Mouse (Mus musculus) layer of hippocampus, postnatal 25 days (tissue): ENCODE data around the gene Hcrt. TPM values are rescaled to one million over a fixed set of nuclear protein-coding genes. Genes with fewer than 3 reads are reported as not detected.
A peak's percentile ranks its signal among the peaks of the same experiment; 100 is the strongest.

ENCODE experiments used
- DNase-seq, 2 experiments: peaks; one replicate each; pipeline ENCODE4 v3.0.0; 2022; ENCODE audit warnings: mixed read lengths in 2 of 2, low spot score in 1 of 2; ENCODE audit errors: extremely low spot score in 1 of 2
- total RNA-seq, 2 experiments: library from RNA; stranded (reverse); gene quantifications; 2 replicates each; pipeline ENCODE4 v1.2.3; 2021

The Hcrt gene
- total RNA-seq, 2 experiments from 2014 or later = not detected

DNA sequence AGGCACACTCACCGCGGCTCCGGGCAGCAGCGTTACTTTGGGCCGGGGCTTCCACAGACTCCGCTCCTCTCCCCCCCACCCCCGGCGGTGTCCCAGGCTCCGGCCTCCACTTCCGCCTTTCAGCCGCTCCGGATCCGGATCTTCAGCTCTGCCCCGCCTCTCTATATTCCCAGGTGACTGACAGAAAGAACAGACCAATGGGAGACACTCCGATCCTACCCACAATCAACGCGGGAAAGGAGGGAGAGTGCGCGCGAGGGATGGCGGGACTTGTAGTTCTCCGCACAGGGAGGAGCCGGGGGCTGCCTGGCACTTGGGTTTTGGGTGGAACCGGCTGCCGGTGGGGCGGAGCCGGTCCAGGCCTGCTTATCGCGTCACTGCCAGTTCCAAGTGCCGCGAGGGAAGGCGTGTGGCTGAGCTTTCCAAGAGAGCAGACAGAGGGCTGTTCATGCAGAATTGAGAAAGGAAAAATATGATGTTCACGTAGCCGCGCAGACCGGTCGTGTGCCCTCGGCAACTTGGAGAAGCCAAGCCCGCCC, 24.6 kb downstream of the Hcrt start, which contains the start of gene Rab5c:
Rab5c (minus strand) TSS at position 150 of the 539 bp plus-strand sequence.
- peak; percentile 90 to 93 for DNase-seq

DNA sequence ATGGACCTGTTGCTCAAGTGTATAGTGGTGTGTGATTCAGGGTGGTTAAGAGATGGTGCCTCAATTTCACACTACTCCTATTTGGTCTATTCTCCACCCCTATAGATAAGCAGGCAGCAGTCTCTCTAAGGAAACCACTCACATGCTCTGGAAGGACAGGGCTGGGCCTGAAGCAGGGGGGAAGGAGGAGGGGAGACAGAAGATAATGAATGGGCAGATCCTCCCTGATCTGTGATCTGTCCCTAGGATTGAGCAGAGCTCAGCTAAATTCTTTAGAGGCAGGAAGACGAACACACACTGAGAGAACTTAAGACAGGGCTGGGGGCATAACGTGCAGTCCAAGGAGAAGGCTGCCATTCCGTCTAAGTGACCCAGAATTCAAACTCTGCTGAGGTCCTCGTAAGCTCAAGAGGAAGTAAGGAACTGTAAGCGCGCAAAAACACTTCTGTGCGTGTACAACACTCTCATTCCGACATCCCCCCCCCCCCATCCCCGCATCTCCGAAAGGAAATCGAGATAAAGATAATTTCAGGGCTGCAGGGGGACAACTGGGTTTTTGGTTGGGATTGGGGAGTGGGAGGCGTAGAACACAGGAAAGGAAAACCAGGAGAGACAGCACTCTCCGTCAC, 25.5 kb downstream of the Hcrt start:
- DNase-seq = no peak

DNA sequence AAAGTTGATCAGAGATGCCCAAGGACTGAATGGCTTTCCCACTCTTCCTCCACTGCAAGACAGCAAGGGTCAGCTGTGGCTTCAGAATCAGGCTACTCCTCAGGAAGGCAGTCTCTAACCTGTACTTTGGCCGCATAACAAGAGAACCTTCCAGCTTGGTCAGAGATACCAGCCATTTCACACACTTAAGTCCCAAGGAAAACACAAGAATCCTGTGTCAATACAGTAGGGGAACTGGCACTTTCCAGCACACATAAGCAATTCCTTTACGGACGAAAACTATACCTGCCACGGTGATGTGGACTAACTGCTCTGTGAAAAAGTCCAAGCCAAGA, 26.0 kb downstream of the Hcrt start:
- DNase-seq = no peak

DNA sequence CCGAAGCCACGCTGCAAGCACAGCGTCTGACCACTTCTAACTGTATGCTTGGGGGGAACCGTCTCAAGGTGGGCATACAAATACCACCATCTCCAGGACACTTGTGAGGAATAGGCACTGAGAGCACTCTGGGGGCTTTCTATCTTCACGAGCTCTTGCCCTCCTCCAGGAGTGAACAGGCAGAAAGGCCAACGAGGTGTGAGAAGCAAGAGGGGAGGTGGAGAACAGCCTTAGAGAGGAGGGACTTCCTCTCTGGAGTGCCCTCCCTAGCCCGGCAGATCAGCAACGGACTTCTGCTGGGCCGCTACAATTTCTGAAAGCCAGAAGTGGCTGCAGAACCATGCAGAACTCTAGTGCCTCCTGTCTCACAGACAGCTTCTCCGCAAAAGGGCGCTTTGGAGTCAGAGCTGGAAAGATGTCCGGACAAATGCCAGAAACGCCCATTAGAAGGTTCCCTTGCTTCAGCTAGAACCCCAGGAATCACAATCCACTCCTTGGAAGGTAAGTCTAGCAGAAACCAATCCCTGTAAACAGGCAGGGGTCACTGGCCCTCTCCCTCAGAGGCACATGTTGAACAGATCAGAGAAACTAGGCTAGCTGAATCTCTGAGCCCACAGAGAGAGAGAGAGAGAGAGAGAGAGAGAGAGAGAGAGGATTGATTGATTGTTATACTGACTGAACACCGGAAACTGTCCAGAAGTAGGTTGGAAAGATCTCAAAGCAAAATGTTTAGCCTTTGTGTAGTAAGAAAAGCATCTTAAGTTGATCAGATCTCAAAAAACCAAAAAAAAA, 26.6 kb downstream of the Hcrt start:
- DNase-seq = no peak

DNA sequence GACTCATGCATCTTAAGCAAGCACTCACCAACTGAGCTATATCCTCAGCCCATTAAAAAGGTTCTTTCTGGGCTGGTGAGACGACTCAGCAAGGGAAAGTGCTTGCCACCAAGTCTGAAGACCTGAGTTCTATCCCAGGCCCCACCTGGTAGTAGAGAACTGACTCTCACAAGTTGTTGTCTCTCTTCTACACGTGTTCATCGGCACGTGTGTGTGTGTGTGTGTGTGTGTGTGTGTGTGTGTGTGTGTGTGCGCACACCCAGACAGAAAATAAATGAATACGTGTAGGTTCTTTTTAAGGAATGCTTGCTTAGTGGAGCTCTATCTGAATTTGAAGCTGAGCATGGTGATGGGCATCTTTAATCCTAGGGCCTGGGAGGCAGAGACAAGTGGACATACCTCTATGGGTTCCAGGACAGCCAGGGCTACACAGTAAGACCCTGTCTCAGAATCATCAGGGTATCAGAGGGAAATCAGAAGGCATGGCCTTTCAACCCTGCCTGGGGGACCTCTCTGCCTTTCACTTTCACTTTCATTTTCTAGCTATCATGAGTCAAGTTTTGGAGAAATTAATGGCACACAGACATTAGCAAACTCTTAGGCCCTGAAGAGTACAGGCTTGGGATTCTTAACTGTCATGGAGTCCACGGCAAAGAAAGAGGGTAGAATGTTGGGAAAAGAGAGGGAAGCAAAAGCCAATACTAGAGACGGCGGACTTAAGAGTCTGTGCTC, 27.4 kb downstream of the Hcrt start:
- no peak for DNase-seq

DNA sequence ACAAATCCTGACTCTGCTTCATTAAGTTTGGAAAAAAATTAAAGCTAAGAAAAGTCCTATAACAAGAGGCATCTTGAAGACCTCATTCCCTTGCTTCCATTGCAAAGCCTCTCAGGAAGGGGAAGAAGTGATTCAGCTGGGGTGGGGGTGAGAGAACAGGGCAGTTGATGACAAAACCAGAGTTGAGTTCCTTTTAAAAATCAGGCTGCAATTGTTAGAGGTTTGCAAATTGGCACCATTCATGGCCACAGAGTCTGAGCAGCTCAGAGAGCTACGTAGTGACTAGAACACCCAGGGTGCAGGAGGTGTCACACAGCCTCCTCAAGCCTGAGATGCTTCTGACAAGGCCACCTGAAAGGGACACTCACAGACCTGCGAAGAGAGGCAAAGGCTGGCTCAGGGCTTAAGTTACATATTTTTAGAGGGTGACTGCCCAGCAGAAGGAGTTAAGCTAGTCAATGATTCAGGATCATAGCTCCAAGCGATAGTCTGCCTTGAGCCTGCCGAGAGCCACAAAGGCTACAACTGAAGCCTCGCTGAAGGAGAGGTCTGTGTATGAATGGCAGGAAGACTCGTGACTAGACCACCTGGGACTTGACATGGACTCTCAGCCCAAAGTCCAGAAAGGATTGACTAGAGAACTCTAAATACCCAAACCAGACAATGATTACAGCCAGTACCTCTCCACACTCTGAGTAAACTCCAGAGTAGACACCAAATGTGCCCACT, 32.1 kb downstream of the Hcrt start:
- DNase-seq = no peak

DNA sequence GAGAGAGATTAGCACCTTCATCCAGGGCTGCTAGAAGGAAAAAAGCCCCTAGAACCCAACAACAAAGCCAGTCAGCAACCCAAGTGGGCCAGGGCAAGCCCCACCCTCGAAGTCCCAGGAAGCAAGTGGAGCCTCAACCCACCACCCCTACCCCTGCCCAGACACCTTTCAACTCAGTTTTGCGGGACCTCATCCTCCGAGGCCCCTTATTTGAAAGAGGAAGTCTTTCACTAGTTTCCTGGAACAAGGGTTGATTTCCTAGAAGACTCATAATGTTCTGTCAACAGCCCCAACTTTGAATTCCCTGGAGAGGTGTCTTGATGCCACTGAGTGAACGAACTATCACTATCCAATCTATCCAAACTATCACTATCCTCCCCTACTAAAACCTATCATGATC, 32.8 kb downstream of the Hcrt start:
- DNase-seq = no peak

DNA sequence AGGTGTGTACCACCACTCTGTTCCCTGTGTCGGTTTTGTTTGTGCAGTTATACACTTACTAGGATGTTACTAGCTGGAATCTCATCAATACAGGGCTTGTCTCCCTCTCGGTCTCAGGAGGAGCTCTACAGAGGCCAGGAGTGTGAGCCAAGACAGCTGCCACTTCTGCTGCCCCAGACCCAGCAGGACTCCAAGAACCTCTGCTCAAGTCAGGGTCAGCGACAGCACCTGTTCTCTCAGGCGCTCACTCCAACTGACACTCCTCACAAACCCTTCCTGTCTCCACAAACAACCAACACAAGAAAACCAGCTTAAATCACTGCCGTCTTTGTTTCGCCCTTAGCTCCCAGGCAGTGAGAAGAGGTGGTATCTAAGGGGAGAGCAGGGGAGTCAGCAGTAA, 34.1 kb downstream of the Hcrt start:
- no peak for DNase-seq

DNA sequence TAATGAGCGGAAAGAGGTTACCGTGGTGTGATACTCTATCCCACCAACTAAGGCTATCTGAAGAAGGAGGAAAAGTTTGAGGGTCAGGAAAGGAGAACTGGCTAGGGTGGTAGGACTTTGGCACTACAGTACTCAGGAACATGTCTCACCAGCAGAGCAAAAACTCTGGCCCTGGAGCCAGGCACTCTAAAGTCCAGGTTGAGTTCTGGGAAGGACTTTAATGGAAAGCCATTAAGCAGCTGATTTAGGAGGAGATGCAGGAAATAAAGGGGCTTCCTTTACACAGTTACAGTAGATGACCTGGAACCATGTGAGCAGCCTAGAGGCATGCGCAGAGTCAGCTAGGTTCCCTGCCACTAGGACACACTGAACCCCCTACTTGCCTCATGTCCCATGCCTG, 35.5 kb downstream of the Hcrt start:
- no peak for DNase-seq

DNA sequence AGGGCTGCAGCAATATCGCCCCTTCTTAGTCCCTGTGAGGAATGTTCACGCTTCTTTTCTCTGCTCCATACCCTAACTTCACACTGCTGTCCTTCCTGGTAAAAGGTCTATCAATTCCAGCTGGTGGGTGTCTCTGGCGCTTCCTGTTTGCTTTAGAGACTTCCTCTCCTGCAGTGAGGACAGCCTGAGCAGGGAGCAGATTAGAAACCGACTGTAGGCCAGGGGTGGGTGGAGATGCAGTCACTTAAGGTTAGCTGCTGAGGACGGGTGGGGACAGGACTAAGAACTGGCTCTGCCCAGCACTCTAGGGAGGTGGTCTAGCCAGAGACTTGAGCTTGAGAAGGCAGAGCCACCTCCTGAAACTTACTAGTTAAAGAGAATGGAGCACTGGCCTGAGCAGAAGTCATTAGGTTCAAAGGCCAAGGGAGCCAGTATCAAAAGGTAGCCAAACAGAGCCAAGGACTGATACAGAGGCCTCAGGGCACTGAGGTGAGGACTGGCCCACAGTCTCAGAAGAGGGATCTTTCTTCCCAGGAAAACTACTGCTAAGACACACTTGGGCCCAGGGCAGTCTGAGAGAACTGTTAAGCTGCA, 37.7 kb downstream of the Hcrt start:
- no peak for DNase-seq

DNA sequence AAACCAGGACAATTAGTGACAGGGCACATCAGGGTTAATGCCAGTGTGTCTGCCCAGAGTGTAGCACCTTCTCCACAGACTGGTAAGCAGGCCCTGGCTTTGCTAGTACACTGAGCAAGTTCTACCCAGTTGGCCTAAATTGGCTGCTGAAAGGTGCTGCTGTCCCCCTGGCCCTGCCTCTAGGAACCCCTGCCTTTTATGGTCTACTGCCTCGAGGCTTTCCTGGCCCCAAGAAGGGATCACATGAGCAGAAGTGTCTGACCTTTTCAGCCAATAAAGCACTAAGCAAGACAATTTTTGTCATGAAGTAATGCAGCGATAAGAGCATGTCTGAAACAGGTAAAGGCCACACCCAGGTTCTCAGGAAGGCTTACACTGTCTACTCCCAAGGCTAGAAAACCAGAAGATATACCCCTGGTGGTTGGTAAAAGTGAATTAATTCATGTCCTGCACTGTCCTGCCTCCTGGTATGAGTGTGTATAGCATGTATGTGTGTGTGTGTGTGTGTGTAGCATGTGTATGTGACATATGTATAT, 40.2 kb downstream of the Hcrt start:
- DNase-seq = no peak

DNA sequence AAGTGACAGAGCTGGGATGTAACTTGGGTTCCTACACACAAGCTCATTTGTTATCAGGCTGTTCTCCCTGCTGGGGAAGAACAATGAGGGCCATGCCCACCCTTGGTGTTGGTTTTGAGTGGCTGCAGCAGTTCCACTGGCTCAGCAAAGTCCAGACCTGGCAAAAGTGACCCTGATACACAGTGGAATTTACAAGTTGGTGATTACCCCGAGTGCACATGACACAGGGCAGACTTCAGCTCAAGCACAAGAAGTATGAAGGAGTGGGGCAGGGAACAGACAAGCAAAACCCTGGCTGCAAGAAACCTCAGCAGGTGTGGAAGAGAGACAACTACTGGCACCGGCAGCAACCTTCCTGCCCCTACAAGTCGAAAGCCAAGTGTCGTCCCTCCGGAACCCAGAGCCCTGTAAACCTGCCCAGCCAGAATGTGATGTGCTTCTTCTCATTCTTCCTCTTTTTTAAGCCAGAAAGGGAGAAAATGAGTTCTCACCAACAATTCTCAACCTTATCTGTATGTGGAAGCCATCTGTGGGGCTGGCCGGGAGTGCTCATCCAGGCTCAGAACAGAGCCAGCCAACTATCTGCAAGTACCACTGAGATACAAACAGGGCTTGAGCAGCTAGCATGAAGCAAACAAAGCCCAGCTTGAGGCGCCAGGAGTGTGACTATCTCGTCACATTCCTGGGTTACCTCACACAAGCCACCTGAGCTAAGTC, 40.8 kb downstream of the Hcrt start:
- DNase-seq = no peak

DNA sequence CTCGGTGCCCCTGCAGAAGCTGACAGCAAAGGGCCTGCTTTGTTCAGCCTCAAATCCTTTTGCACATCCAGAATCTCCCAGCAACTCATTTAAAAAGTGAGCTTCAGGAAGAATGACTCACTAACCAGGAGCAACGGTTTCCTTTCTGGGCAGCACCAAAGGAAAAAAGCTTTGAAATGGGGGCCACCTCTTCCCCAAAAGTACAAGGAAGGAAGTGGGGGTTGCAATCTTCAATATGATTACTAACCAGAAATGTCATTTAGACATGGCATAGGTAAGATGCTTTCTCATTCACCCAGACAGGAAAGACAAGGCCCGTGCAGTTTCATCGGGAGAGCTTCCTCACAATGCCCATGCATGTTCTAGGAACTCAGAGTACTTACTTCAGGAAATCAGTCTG, 41.5 kb downstream of the Hcrt start:
- DNase-seq = no peak

DNA sequence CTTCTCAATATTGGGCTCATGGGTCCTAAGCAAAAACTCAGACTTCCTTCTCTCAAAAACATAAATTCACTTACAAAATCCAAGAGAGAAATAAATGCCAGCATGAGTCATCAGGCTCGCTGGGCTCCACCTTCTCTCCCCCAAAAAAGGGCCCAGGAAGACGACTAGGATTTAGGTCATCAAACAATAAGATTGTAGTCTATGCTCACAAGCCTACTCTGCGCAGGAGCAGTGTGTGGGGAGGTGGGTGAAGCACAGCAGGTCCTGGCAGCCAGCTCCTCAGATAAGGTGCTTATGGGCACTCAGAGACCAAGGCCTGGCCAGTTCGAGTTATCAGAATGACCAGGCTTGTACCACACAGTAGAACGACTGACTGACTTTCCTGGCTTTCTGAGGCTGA, 42.4 kb downstream of the Hcrt start:
- no peak for DNase-seq

DNA sequence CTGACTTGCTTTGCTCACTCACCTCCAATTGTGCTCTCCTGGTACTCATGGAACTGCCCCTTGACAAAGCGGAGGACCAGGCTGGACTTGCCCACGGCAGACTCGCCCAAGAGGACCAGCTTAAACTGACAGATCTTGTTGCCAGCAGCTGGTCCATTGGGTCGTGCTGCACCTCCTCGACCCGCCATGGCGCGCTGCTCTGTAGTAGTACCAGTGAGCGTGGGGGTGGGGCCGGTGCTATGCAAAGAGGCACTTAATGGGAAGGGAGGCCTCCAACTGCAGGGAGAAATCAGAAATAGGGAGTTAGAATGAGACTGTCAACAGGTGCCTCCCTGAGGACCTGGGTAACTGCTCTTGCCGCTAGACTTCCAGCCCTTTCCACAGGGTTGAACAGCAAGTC, 42.8 kb downstream of the Hcrt start:
- no peak for DNase-seq

DNA sequence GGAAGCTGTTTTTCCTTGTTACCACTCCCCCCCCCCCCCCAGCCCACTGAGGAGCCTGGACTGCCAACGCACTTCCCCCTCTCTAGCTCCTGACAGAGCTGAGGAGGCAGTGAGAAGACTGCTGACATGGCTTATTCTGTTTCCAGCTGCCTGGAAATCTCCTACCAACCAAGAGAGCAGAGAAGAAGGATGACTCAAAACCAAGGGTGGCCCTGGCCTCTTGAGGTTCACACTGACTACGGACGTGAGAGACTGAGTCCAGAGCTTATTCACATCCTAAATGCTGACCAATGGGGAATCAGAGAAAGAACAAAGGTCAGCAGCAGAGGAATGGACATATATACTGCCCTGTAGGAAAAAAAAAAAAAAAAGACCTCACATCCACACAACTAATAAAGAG, 43.4 kb downstream of the Hcrt start:
- DNase-seq = no peak

DNA sequence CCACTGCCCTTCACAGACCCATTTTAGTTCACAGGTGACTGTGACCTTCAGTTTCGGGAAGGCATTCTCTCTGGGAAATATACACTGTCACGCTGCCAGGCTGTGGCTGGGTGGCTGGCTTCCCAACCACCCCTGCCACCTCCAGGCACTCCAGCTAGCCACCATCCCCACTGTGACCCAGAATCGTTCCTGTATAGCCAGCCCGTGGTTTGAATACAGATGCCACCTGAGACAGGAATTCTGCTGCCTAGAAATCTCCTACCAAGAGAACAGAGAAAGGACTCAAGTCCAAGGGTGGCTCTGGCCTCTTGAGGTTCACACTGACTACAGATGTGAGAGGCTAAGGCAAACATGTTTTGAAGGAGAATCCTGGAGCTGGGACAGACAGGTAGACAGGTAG, 43.9 kb downstream of the Hcrt start:
- DNase-seq = no peak

DNA sequence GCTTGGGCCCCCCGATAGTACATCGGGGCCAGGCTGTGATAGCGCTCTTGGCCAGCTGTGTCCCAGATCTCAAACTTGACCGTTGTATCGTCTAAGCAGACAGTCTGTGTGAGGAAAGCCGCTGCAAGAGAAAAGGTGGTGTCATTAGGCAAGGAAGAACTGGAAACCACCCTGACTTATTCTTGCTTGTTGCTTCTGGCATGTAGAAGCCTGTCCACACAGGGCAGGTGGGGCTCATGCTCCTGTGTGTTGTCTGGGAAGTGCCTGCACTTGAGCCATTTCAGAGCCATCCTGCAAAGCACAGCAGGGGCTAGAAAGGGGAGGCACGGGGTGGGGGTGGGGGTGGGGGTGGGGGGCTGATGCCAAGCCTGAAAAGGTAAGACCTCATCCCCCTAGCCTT, 44.3 kb downstream of the Hcrt start:
- DNase-seq = no peak

DNA sequence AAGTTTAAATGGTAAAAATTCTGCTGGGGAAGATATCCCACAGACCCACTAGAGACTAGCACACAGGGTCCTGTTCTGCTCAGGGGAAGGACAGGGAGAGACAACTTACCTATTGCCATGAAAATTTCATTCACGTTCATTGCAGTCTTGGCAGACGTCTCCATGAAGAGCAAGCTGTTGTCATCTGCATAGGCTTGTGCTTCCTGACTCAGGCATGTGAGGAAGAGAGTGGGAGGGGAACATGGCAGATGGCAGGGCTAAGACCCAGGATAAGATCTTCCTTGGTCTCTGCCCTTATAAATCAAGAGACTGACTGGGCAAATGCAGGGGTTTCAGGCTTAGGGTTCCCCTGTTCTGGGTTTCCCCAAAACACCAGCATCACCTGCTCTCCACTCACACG, 46.1 kb downstream of the Hcrt start:
- DNase-seq = no peak
